Mouse (Mus musculus) Patski (cell line): ENCODE measurements around the gene Agbl2. TPM values are rescaled to one million over a fixed set of nuclear protein-coding genes. Genes with fewer than 3 reads are reported as not detected.
A peak's percentile ranks its signal among the peaks of the same experiment; 100 is the strongest.

Experiments
- ATAC-seq: fragments of 100-300 bp; one replicate; pipeline ENCODE4 v1.8.0; 2021
- CTCF ChIA-PET: fragments of 350-600 bp; sonication (Branson Sonifier 250); formaldehyde crosslinking; loops from one replicate; lab custom pipeline; 2022; ENCODE audit warnings: inconsistent platforms; lab: Charles Lee
- POLR2A ChIA-PET: fragments of 350-600 bp; sonication (Branson Sonifier 250); formaldehyde crosslinking; loops from one replicate; lab custom pipeline; 2022; ENCODE audit warnings: antibody characterized with exemption, inconsistent platforms; lab: Charles Lee
- DNase-seq: peaks from one replicate; pipeline ENCODE4 v3.0.0-alpha.2; 2011; ENCODE audit warnings: low read depth, low spot score
- H3K27me3 ChIP-seq: fragments of 371-371 bp; one replicate; pipeline ENCODE4 v1.5.1; 2021
- CTCF ChIP-seq: fragments of 100-300 bp; IDR thresholded peaks from one replicate; pipeline ENCODE4 v1.5.1; 2021
- in situ Hi-C: fragments of 300-500 bp; cut with MboI; formaldehyde crosslinking; loops from 3 replicates; pipeline ENCODE4 v1.11.1; 2018; ENCODE audit warnings: low pct_unique_long_range_greater_than_20kb, mixed read lengths
- polyA plus RNA-seq: library from polyadenylated mRNA; unstranded; gene quantifications from one replicate; pipeline ENCODE4 v1.2.3, GENCODE M21; 2021

Gene Agbl2
- not detected for polyA plus RNA-seq

DNA sequence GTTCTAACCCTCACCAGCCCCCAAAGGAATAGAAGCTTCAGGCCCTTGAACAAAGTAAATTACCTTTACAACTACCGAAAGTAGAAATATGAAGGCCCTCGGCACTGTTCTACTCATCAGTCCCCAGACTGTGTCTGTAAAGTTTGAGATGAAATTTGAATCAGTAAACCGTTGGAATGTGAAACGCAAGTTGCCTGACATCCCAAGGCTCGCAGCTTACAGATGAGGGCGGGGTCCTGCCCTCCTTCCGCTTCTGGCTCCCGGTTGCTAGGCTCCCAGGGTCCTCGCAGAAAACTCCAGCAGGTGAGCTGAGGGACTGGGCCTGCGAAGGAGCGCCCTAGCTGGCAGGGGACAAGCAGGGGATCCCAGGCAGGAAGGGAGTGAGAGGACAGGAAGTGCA, at the start of gene Agbl2:
Gene Agbl2, plus strand, starts transcription at position 270 of the 400 bp plus-strand sequence.
- ChIA-PET CTCF (interaction anchor here (1.9 kb wide), 1 partner anchor 10 kb away, joined by 4 read pairs; no protein-coding TSS in a partner anchor), POLR2A (no interaction called here)
- TF ChIP-seq CTCF = no peak
- ATAC-seq (no peak), DNase-seq (no peak)
- in situ Hi-C loops = no loop called here
- no peaks in the 10 kb centered on the region for H3K27me3 ChIP-seq

DNA sequence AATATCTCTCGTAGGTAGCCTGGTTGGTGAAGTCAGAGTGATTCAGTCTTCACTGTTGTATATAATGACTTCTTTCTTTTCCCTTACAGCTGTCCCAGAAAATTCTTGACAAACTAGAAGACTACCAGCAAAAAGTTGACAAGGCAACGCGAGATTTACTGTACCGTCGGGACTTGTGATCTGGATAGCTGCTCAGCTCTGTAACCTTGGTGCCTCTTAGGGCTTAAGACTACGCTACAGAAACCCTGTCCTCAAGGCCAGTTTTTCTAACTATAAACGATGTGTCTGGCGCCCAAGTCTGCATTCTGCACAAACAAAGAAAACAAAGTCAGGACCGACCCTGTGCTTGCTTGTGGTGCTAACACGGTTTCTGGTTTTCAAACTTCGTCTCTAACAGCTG, 47.2 kb upstream of the Agbl2 start:
- POLR2A ChIA-PET = no interaction called here
- in situ Hi-C loops = no loop called here
- no peaks in the 10 kb centered on the region for H3K27me3 ChIP-seq
- no peak for DNase-seq
- TF ChIP-seq CTCF = no peak
- CTCF ChIA-PET = interaction anchor here (1.2 kb wide), 1 partner anchor 19 kb away, joined by 3 read pairs; no protein-coding TSS in a partner anchor
- no peak for ATAC-seq

GRCm38 (mm10) chr2:90738801-90739200, 43.7 kb upstream of the Agbl2 start:
- ChIA-PET POLR2A (interaction anchor here (0.5 to 1.4 kb wide), 3 partner anchors 15 to 115 kb away, joined by 3 to 5 read pairs (median 3); no protein-coding TSS in a partner anchor), CTCF (interaction anchor here (1.1 to 1.7 kb wide), 5 partner anchors 10 to 91 kb away, joined by 3 to 5 read pairs (median 3); no protein-coding TSS in a partner anchor)
- DNase-seq (no peak), ATAC-seq (no peak)
- no peaks in the 10 kb centered on the region for H3K27me3 ChIP-seq
- TF ChIP-seq CTCF = no peak
- in situ Hi-C loops = no loop called here

DNA sequence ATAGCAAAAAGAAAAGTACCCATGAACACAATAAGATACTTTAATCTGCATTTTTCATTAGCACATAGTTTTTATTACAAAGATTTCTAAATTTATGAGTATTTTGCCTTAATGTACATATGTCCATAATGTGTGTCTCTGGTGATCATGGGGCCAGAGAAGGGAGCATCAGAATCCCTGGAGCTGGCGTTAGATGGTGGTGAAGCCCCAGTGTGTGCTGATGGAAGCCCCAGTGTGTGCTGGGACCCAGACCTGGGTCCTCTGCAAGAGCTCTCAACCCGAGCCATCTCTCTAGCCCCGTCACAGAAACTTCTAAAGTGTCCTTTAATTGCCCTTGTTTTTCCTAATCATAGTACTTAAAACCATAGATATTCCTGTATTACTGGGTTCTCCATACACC, 43.2 kb upstream of the Agbl2 start:
- CTCF ChIA-PET = interaction anchor here (1.1 to 1.7 kb wide), 5 partner anchors 11 to 30 kb away, joined by 3 to 5 read pairs (median 3); no protein-coding TSS in a partner anchor
- H3K27me3 ChIP-seq = no peaks in the 10 kb centered on the region
- no peak for DNase-seq
- POLR2A ChIA-PET = interaction anchor here (0.7 kb wide), 1 partner anchor 19 kb away, joined by 3 read pairs; no protein-coding TSS in a partner anchor
- in situ Hi-C loops = no loop called here
- TF ChIP-seq CTCF = no peak
- ATAC-seq = no peak

GRCm38 (mm10) chr2:90739921-90740320, 42.6 kb upstream of the Agbl2 start:
- CTCF ChIA-PET = interaction anchor here (1.2 to 1.5 kb wide), 3 partner anchors 10 to 29 kb away, joined by 3 to 5 read pairs (median 3); no protein-coding TSS in a partner anchor
- no peaks in the 10 kb centered on the region for H3K27me3 ChIP-seq
- TF ChIP-seq CTCF = no peak
- in situ Hi-C loops = no loop called here
- no peak for ATAC-seq
- POLR2A ChIA-PET = no interaction called here
- no peak for DNase-seq

- no peak for TF ChIP-seq CTCF
- ChIA-PET POLR2A (interaction anchor here (0.8 kb wide), 1 partner anchor 13 kb away, joined by 3 read pairs; no protein-coding TSS in a partner anchor), CTCF (interaction anchor here (1.4 kb wide), 1 partner anchor 18 kb away, joined by 5 read pairs; no protein-coding TSS in a partner anchor)
- in situ Hi-C loops = no loop called here
- no peak for ATAC-seq
- no peaks in the 10 kb centered on the region for H3K27me3 ChIP-seq
- no peak for DNase-seq
Observed at GRCm38 (mm10) chr2:90744285-90745052, 38.1 kb upstream of the Agbl2 start.

GRCm38 (mm10) chr2:90745053-90745678, 37.4 kb upstream of the Agbl2 start, which contains the start of gene Fnbp4:
TSS of gene Fnbp4 (plus strand) at chr2:90745370.
- peak; percentile 99 for DNase-seq
- POLR2A ChIA-PET = interaction anchor here (0.6 to 1.2 kb wide), 4 partner anchors 14 to 202 kb away, joined by 3 to 4 read pairs (median 4); no protein-coding TSS in a partner anchor
- in situ Hi-C loops = no loop called here
- ATAC-seq = peak; percentile 97
- CTCF ChIA-PET = no interaction called here
- H3K27me3 ChIP-seq = no peaks in the 10 kb centered on the region
- no peak for TF ChIP-seq CTCF

DNA sequence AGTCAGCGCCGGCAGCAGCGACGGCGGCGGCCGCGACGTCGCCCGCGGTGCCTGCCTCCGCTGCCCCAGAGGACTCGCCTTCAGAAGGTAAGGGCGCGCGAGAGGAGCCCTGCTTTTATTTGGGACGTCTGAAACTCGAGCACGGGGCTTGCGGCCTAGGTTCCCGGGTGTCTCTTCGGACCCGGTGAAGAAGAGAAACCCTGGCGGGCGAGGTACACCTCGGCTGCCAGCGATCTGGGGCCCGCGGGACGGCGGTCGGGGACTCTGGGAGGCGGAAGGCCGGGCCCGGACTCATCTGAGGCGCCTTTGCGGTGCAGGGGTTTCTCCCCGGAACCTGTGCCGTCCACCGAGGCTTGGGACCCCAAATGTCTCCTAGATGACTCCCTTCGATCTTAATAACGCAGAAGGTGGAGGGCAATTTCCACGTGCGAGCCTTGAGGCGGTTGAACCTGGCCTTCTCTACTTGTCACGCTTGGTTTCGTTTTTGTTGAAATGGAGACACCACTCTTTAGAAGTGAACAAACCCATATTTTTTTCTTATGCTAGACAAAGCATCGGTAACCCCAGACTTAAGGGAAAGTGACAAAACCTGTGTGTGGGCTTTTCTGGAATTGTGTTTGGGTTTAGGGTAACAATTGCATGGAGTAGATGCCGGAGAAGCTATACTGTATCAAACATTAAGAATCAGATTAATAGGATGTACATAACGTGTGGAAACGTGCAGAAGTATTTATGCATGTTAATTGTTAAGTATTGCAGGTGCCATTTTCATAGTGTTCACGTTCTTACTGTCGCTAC, 36.6 kb upstream of the Agbl2 start:
- ATAC-seq = peak; percentile 31
- H3K27me3 ChIP-seq = no peaks in the 10 kb centered on the region
- no peak for DNase-seq
- in situ Hi-C loops = no loop called here
- no peak for TF ChIP-seq CTCF
- POLR2A ChIA-PET = interaction anchor here (0.6 to 1.2 kb wide), 4 partner anchors 10 to 201 kb away, joined by 3 to 10 read pairs (median 4); no protein-coding TSS in a partner anchor
- CTCF ChIA-PET = interaction anchor here (0.8 kb wide), 1 partner anchor 10 kb away, joined by 3 read pairs; no protein-coding TSS in a partner anchor

DNA sequence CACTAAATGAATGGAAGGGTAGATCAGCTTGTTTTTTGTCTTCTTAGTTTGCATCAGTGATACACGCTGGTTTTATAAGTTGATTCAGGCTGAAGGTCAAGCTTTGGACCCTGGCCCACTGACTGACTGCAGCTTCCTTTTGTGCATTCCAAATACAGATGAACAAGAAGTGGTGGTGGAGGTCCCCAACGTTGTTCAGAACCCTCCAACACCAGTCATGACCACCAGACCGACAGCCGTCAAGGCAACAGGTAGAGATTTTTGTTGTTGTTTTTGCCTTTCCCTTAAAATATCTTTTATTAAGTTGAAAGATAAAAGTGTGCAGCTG, 36.0 kb upstream of the Agbl2 start:
- H3K27me3 ChIP-seq = no peaks in the 10 kb centered on the region
- ChIA-PET CTCF (interaction anchor here (0.8 kb wide), 1 partner anchor 10 kb away, joined by 3 read pairs; no protein-coding TSS in a partner anchor), POLR2A (interaction anchor here (0.6 to 1.2 kb wide), 4 partner anchors 10 to 751 kb away, joined by 3 to 10 read pairs (median 5); no protein-coding TSS in a partner anchor)
- ATAC-seq (no peak), DNase-seq (no peak)
- in situ Hi-C loops = no loop called here
- no peak for TF ChIP-seq CTCF

- no peak for TF ChIP-seq CTCF
- ATAC-seq (no peak), DNase-seq (no peak)
- ChIA-PET POLR2A (interaction anchor here (0.6 to 1.1 kb wide), 2 partner anchors 9 to 750 kb away, joined by 6 to 10 read pairs; no protein-coding TSS in a partner anchor), CTCF (no interaction called here)
- H3K27me3 ChIP-seq = no peaks in the 10 kb centered on the region
- in situ Hi-C loops = no loop called here
Observed at GRCm38 (mm10) chr2:90747131-90747530, 35.4 kb upstream of the Agbl2 start.
